Comparison of ENCODE assay signal across 17 mouse cellular contexts in genomic region chr8:117362438-117362726, GRCm38 (mm10).
DNase-seq lines count a peak whose midpoint lies in the region; ATAC-seq lines count a peak whose summit lies in the region.
"Had no signal": no experiment of that assay in that cellular context is flagged by ENCODE, and none has a peak within 500 bp of the region (broad histone marks: within the 10 kb centered on the region; RNA-seq: fewer than 3 reads in every experiment).

No protein-coding gene starts in this region.

- H3K36me3 ChIP-seq in kidney, embryonic 14.5 days (ENCODE audit: control insufficient read depth, insufficient read depth, low read length), result no peaks in the 10 kb centered on the region
- peaks cover 61% of the 10 kb centered on the region for H3K36me3 ChIP-seq in megakaryocyte, embryonic 14.5 days (replicated peaks; ENCODE audit: low read length)
- H3K36me3 ChIP-seq in embryonic facial prominence, embryonic 10.5 days (replicated peaks), result peaks cover 8% of the 10 kb centered on the region
- no peaks in the 10 kb centered on the region for H3K36me3 ChIP-seq in stomach, embryonic 15.5 days
- H3K36me3 ChIP-seq in forebrain, embryonic 12.5 days (replicated peaks), result 0 out of 2 replicates have a peak, but pooled peaks cover 2% of the 10 kb centered on the region
- H3K36me3 ChIP-seq: hindbrain, embryonic 12.5 days; neural tube, embryonic 13.5 days had no signal

- H3K27me3 ChIP-seq in kidney, embryonic 14.5 days (ENCODE audit: control insufficient read depth, insufficient read depth, low read length), result no peaks in the 10 kb centered on the region
- H3K27me3 ChIP-seq in megakaryocyte, embryonic 14.5 days (replicated peaks), result no peaks in the 10 kb centered on the region
- H3K27me3 ChIP-seq in embryonic facial prominence, embryonic 10.5 days (replicated peaks; ENCODE audit: low read depth, poor library complexity, severe bottlenecking), result no peaks in the 10 kb centered on the region
- no peaks in the 10 kb centered on the region for H3K27me3 ChIP-seq in stomach, embryonic 15.5 days (replicated peaks)
- H3K27me3 ChIP-seq in forebrain, embryonic 12.5 days, result no peaks in the 10 kb centered on the region
- H3K27me3 ChIP-seq: CH12.LX; hindbrain, embryonic 12.5 days; neural tube, embryonic 13.5 days had no signal

- no peaks in the 10 kb centered on the region for H3K9me3 ChIP-seq in kidney, embryonic 14.5 days (ENCODE audit: control insufficient read depth, low read length)
- no peaks in the 10 kb centered on the region for H3K9me3 ChIP-seq in megakaryocyte, embryonic 14.5 days
- H3K9me3 ChIP-seq in embryonic facial prominence, embryonic 10.5 days, result no peaks in the 10 kb centered on the region
- H3K9me3 ChIP-seq in stomach, embryonic 15.5 days, result no peaks in the 10 kb centered on the region
- no peaks in the 10 kb centered on the region for H3K9me3 ChIP-seq in forebrain, embryonic 12.5 days
- H3K9me3 ChIP-seq: hindbrain, embryonic 12.5 days; neural tube, embryonic 13.5 days had no signal

- H3K4me1 ChIP-seq in kidney, embryonic 14.5 days (ENCODE audit: control insufficient read depth, insufficient read depth, low read length), result peaks cover 36% of the 10 kb centered on the region
- peaks cover 100% of the 10 kb centered on the region for H3K4me1 ChIP-seq in megakaryocyte, embryonic 14.5 days
- H3K4me1 ChIP-seq in embryonic facial prominence, embryonic 10.5 days, result peaks cover 48% of the 10 kb centered on the region
- peaks cover 46% of the 10 kb centered on the region for H3K4me1 ChIP-seq in stomach, embryonic 15.5 days
- no peaks in the 10 kb centered on the region; the same call in 1 of the 2 replicates for H3K4me1 ChIP-seq in forebrain, embryonic 12.5 days

- DNase-seq in kidney, adult 11 months, result no peak
- DNase-seq in embryonic facial prominence, embryonic 10.5 days (ENCODE audit: low spot score), result no peak
- DNase-seq in MN1 (ENCODE audit: low spot score), result no peak
- DNase-seq: cerebellum, postnatal 10 days; gastrocnemius, postnatal 14 days; kidney, postnatal 10 days; right cerebral cortex, postnatal 4 days; thymus, postnatal 25 days had no signal

- no peak overlapping the region for H3K4me2 ChIP-seq in kidney, embryonic 14.5 days (replicated peaks; ENCODE audit: low read depth, low read length)
- H3K4me2 ChIP-seq in stomach, embryonic 15.5 days, result no peak overlapping the region
- H3K4me2 ChIP-seq in forebrain, embryonic 12.5 days, result no peak overlapping the region
- H3K4me2 ChIP-seq: heart, embryonic 11.5 days; hindbrain, embryonic 12.5 days; neural tube, embryonic 13.5 days had no signal

- ATAC-seq in kidney, embryonic 14.5 days (ENCODE audit: low FRiP score, low TSS enrichment), result no peak; the same call in 1 of the 2 replicates
- no peak for ATAC-seq in megakaryocyte, adult 5-6 weeks (ENCODE audit: poor library complexity, severe bottlenecking)
- ATAC-seq in stomach, embryonic 15.5 days (ENCODE audit: insufficient read depth, low FRiP score, low read depth), result no peak
- no peak for ATAC-seq in forebrain, embryonic 12.5 days (ENCODE audit: low FRiP score)

- 22% methylated on average over 2 of the region's 2 CpGs for WGBS in kidney, embryonic 14.5 days
- WGBS in embryonic facial prominence, embryonic 10.5 days, result 47% methylated on average over 2 of the region's 2 CpGs
- 24% methylated on average over 2 of the region's 2 CpGs for WGBS in stomach, embryonic 15.5 days
- 86% methylated on average over 2 of the region's 2 CpGs for WGBS in forebrain, embryonic 12.5 days

- peak overlapping the region; percentile 49; the same call in 1 of the 2 replicates for H3K27ac ChIP-seq in kidney, embryonic 14.5 days (ENCODE audit: low read depth, low read length)
- 0 out of 2 replicates have a peak overlapping the region, but pooled peaks have one; percentile 35 for H3K27ac ChIP-seq in embryonic facial prominence, embryonic 10.5 days (replicated peaks)
- H3K27ac ChIP-seq in stomach, embryonic 15.5 days, result peak overlapping the region; percentile 41
- H3K27ac ChIP-seq in forebrain, embryonic 12.5 days, result no peak overlapping the region
- H3K27ac ChIP-seq: hindbrain, embryonic 12.5 days had no signal

- no peak overlapping the region for H3K4me3 ChIP-seq in kidney, embryonic 14.5 days (ENCODE audit: low read length)
- H3K4me3 ChIP-seq in megakaryocyte, embryonic 14.5 days (replicated peaks), result peak overlapping the region; percentile 24
- H3K4me3 ChIP-seq in embryonic facial prominence, embryonic 10.5 days, result no peak overlapping the region
- H3K4me3 ChIP-seq in stomach, embryonic 15.5 days (replicated peaks), result no peak overlapping the region
- H3K4me3 ChIP-seq in forebrain, embryonic 12.5 days (replicated peaks), result no peak overlapping the region
- H3K4me3 ChIP-seq: hindbrain, embryonic 12.5 days; neural tube, embryonic 13.5 days had no signal

- H3K9ac ChIP-seq in kidney, embryonic 14.5 days (ENCODE audit: low read depth, low read length), result no peak overlapping the region
- H3K9ac ChIP-seq in stomach, embryonic 15.5 days, result no peak overlapping the region
- no peak overlapping the region for H3K9ac ChIP-seq in forebrain, embryonic 12.5 days
- H3K9ac ChIP-seq: hindbrain, embryonic 12.5 days; neural tube, embryonic 13.5 days had no signal
